Mouse (Mus musculus) ovary, postnatal 10 days (tissue): ENCODE measurements around the gene Kpna7.

Source experiments
- DNase-seq: peaks from one replicate; pipeline ENCODE4 v3.0.0; 2022; ENCODE audit warnings: low spot score

Kpna7 gene

GRCm38 (mm10) chr5:144958271-144958670 lies 125.6 kb downstream of the Kpna7 start:
- DNase-seq, result no peak

DNA sequence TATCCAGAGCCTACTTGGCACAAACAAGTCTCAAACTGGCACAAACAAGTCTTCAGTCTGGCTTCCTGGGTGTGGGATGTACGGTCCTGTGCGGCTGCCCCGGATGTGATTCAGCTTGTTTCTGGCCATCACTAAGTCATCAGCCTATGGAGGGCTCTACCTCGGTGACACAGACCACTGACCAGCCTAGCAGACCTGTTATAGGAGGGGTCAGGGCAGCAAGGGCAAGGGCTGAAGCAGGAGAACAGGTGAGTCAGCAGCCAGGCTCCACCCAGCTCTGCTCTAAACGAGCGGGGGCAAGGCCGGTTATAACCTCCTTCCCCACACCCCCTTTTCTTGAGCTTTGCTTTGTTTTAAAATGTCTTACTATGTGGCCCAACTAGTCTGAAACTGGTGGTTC lies 129.4 kb downstream of the Kpna7 start:
- DNase-seq, result no peak

- no peak for DNase-seq
These were observed 131.2 kb downstream of the Kpna7 start for GRCm38 (mm10) chr5:144952592-144952991.

DNA sequence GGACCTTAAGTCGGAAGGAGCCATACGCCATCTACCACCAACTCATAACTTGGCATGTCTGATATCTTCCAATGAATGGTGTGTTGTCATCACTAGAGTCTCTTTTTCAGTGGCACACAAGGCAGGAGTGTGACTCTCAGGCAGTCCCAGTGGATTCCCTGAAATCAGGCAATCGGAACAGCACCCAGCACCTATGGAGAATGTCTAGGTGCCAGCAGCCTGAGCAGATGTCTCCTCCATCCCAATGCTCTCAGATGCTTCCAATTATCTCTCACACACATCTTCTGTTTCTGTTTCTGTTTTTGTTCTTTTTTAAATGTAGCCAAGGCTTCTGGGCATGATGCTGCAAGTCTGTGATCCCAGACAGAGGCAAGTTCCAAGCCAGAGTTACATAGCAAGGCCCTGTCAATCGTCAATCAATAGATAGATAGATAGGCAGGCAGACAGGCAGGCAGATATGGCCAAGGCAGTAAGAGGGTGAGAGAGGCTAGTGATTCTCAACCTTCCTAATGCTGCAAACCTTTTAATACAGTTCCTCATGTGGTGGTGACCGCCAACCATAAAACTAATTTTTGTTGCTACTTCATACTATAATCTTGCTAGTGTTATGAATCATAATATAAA lies 133.3 kb downstream of the Kpna7 start:
- DNase-seq, result no peak

DNA sequence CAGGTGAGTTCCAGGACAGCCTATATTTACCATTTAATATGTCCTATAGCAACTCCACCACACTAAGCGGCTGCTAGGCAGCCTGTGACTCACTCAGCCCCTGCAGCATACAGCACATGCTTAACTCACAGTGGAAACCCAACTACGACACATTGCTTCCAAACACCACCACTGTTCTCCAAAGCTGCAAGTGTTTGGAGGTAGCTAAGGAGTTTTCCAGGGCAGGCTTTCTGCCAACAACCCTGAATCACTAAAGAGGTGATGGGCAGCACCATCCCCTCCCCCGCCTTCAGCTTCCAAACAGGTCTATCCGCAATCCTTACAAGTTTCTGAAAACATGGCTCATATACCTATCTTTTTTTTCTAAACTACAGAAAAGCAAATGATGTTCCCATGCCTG lies 134.0 kb downstream of the Kpna7 start:
- no peak for DNase-seq

GRCm38 (mm10) chr5:144948422-144948821 lies 135.4 kb downstream of the Kpna7 start:
- DNase-seq, result no peak

GRCm38 (mm10) chr5:144948002-144948401 lies 135.8 kb downstream of the Kpna7 start:
- DNase-seq, result no peak

DNA sequence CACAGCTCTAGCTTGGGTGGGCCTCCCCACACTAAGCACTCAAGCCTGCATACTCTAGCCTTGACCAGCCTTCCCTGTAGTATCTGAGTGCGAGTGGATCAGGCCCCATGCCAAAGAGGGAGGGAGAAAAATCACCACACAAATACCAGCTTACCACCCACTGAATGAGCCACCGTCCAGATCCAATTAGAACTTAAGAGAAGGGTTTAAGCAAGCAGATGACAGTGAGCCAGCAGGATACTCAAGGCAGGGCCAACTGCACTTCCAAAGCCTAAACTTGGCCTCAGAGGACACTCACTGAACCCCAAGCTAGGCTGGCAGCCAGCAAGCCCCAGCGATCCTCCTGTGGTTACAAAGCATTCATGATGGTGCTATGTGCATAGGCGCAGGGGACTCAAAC lies 137.8 kb downstream of the Kpna7 start:
- DNase-seq, result no peak

GRCm38 (mm10) chr5:144944932-144945331 lies 138.9 kb downstream of the Kpna7 start:
- no peak for DNase-seq

DNA sequence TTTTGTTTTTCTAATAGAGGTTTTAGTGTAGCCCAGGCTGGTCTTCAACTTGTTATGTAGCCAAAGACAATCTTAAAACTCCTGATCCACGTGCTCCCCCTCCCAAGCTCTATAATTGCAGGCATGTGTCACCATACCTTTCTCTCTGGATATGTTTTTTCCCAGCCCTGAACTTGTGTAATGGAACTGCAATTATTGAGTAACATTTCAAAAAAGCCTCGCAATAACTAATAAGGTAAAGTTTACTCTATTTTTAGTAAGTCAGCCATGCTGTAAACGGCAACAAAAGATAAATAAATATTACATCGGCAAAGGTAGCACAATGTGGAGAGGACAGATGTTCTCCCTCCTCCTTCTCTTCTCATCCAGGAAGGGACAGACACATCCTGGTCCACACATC lies 139.5 kb downstream of the Kpna7 start:
- DNase-seq, result no peak

- DNase-seq, result no peak
These were observed 140.5 kb downstream of the Kpna7 start for GRCm38 (mm10) chr5:144943346-144943745.

DNA sequence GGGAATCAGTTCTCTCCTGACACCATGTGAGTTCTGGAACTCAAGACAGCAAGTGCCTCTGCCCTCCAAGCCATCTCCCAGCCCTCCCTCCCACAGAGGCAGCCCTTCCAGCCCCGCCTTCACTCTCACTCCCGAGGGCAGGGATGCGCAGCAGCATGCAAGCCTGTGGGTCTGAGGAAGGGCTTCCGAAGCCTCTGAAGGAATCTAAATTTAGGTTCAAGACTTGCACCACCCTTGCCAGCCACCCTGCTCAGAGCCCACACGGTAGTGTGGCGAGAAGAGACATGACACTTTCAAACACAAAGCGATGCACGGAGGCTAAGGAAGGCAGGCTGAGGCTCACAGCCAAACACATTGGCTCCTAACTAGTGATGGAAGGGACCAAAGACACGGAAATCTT lies 141.4 kb downstream of the Kpna7 start:
- DNase-seq, result no peak

DNA sequence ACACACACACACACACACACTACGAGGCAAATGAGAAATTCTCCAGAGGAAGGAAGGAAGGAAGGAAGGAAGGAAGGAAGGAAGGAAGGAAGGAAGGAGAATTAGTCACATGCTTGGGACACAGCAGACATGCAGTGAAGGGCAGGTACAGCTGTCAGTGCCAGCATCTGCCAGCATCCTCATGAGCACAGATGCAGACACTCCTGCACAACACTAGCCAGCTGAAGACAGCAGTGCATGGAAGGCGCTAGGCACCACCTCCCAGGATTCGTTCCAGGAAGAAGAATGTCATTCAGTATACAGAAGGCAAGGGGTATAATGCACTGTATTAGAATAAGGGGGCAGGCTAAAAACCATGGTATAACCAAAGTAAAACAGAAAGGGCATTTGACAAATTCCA lies 142.9 kb downstream of the Kpna7 start:
- DNase-seq, result no peak

DNA sequence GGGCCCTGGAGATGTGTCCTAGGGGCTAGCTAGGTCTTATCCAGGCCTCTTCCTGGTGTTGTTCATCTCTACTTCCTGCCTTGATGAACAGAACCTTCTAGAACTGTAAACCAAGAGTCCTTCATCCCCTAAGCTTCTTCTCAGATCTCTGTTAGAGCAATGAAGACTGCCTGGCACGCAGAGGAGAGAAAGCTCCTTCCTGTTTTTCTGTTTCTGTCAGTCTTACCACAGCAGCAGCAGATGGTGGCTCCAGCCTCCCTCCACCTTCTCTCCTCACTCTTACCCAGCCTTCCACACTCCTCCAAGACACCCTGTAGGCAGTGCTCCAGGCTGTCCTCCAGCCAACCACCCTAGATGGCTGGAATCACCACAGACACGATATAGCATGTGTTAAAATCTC lies 146.5 kb downstream of the Kpna7 start:
- no peak for DNase-seq
